In genomic region chr13:63918733-63919422, GRCm38 (mm10) we compare ENCODE assay signal across 9 mouse cellular contexts.
A peak's percentile ranks its signal among the peaks of the same experiment; 100 is the strongest.
DNase-seq lines count a peak whose midpoint lies in the region; ATAC-seq and TF ChIP-seq lines count a peak whose summit lies in the region.
"Had no signal": no experiment of that assay in that cellular context is flagged by ENCODE, and none has a peak within 500 bp of the region (broad histone marks: within the 10 kb centered on the region; RNA-seq: fewer than 3 reads in every experiment).

No protein-coding gene starts in this region.

- 52% methylated on average over 18 of the region's 18 CpGs for WGBS in forebrain, embryonic 13.5 days
- WGBS in hindbrain, embryonic 13.5 days: 44% methylated on average over 18 of the region's 18 CpGs
- 25% methylated on average over 18 of the region's 18 CpGs for WGBS in neural tube, embryonic 13.5 days

- H3K4me1 ChIP-seq in E14TG2a.4 (replicated peaks; ENCODE audit: low read depth, low read length): peaks cover 52% of the 10 kb centered on the region
- peaks cover 25% of the 10 kb centered on the region for H3K4me1 ChIP-seq in forebrain, embryonic 13.5 days
- peaks cover 26% of the 10 kb centered on the region for H3K4me1 ChIP-seq in hindbrain, embryonic 13.5 days (replicated peaks)
- peaks cover 33% of the 10 kb centered on the region for H3K4me1 ChIP-seq in neural tube, embryonic 13.5 days (replicated peaks)
- H3K4me1 ChIP-seq: megakaryocyte, embryonic 14.5 days had no signal

- ATAC-seq in forebrain, embryonic 13.5 days: peak; percentile 33
- peak; percentile 50 for ATAC-seq in hindbrain, embryonic 13.5 days (ENCODE audit: low FRiP score)
- ATAC-seq in neural tube, embryonic 13.5 days (ENCODE audit: low read depth): peak; percentile 54

- no peaks in the 10 kb centered on the region for H3K36me3 ChIP-seq in E14TG2a.4 (ENCODE audit: insufficient read depth, low read length)
- H3K36me3 ChIP-seq in forebrain, embryonic 13.5 days (ENCODE audit: poor library complexity, severe bottlenecking): no peaks in the 10 kb centered on the region
- no peaks in the 10 kb centered on the region for H3K36me3 ChIP-seq in hindbrain, embryonic 13.5 days
- no peaks in the 10 kb centered on the region for H3K36me3 ChIP-seq in neural tube, embryonic 13.5 days

- TF ChIP-seq CTCF in E14TG2a.4 (conservative IDR thresholded peaks at IDR 0.05; ENCODE audit: low read length): no peak

- DNase-seq in adrenal gland, postnatal 14 days: peak; percentile 59
- peak; percentile 72 to 73 for DNase-seq in layer of hippocampus, postnatal 36 days
- DNase-seq in T-cell, adult 2 months (ENCODE audit: low spot score): no peak
- DNase-seq in urinary bladder, adult 2 months (ENCODE audit: low spot score): no peak

- H3K27me3 ChIP-seq in E14TG2a.4 (ENCODE audit: insufficient read depth, low read length): no peaks in the 10 kb centered on the region
- H3K27me3 ChIP-seq in forebrain, embryonic 13.5 days: peaks cover 14% of the 10 kb centered on the region; the same call in 1 of the 2 replicates
- H3K27me3 ChIP-seq in hindbrain, embryonic 13.5 days: peaks cover 21% of the 10 kb centered on the region; the same call in 1 of the 2 replicates
- H3K27me3 ChIP-seq in neural tube, embryonic 13.5 days: no peaks in the 10 kb centered on the region
- H3K27me3 ChIP-seq: megakaryocyte, embryonic 14.5 days had no signal

- H3K4me3 ChIP-seq in E14TG2a.4 (replicated peaks; ENCODE audit: low read length): peak overlapping the region; percentile 64
- H3K4me3 ChIP-seq in forebrain, embryonic 13.5 days: no peak overlapping the region
- no peak overlapping the region for H3K4me3 ChIP-seq in hindbrain, embryonic 13.5 days
- H3K4me3 ChIP-seq in neural tube, embryonic 13.5 days: no peak overlapping the region
- H3K4me3 ChIP-seq: megakaryocyte, embryonic 14.5 days had no signal

- peaks cover 8% of the 10 kb centered on the region; the same call in 1 of the 2 replicates for H3K9me3 ChIP-seq in E14TG2a.4 (ENCODE audit: low read length)
- H3K9me3 ChIP-seq in forebrain, embryonic 13.5 days (replicated peaks): peaks cover 9% of the 10 kb centered on the region; the same call in 1 of the 2 replicates
- H3K9me3 ChIP-seq in hindbrain, embryonic 13.5 days: peaks cover 4% of the 10 kb centered on the region; the same call in 1 of the 2 replicates
- peaks cover 5% of the 10 kb centered on the region; the same call in 1 of the 2 replicates for H3K9me3 ChIP-seq in neural tube, embryonic 13.5 days

- H3K27ac ChIP-seq in forebrain, embryonic 13.5 days: peak overlapping the region; percentile 45
- peak overlapping the region; percentile 82 for H3K27ac ChIP-seq in hindbrain, embryonic 13.5 days
- peak overlapping the region; percentile 67 for H3K27ac ChIP-seq in neural tube, embryonic 13.5 days (replicated peaks)

- H3K9ac ChIP-seq in forebrain, embryonic 13.5 days: 0 out of 2 replicates have a peak overlapping the region, but pooled peaks have one; percentile 27
- peak overlapping the region; percentile 20; the same call in 1 of the 2 replicates for H3K9ac ChIP-seq in hindbrain, embryonic 13.5 days
- H3K9ac ChIP-seq in neural tube, embryonic 13.5 days: no peak overlapping the region

- H3K4me2 ChIP-seq in forebrain, embryonic 13.5 days: peak overlapping the region; percentile 41
- peak overlapping the region; percentile 42 for H3K4me2 ChIP-seq in hindbrain, embryonic 13.5 days
- peak overlapping the region; percentile 36; the same call in 1 of the 2 replicates for H3K4me2 ChIP-seq in neural tube, embryonic 13.5 days

Comparison
In these comparisons a context has a peak if more than half of its experiments do, and no peak if none do; other contexts are left out.
1. DNase-seq: peak in adrenal gland, postnatal 14 days (single experiment) and layer of hippocampus, postnatal 36 days (2 of 2); none in T-cell, adult 2 months (single experiment) and urinary bladder, adult 2 months (single experiment).
2. Peak in every context shown above with its lines, with median percentiles within 50 percentile points of each other: ATAC-seq, H3K27ac ChIP-seq and H3K4me2 ChIP-seq.